Mouse (Mus musculus) MEL-GATA-1-ER (cell line): ENCODE results near the gene Gm20532.

Source experiments
- DNase-seq: peaks from one replicate; pipeline ENCODE4 v3.0.0-alpha.2; 2012; ENCODE audit warnings: low read depth; ENCODE audit errors: extremely low read depth

Gene Gm20532

GRCm38 (mm10) chr2:26615459-26616124, 29.2 kb downstream of the Gm20532 start:
- no peak for DNase-seq

GRCm38 (mm10) chr2:26617331-26617730, 30.9 kb downstream of the Gm20532 start:
- no peak for DNase-seq

GRCm38 (mm10) chr2:26617928-26618327, 31.5 kb downstream of the Gm20532 start:
- no peak for DNase-seq

- DNase-seq, result no peak
These were observed 34.8 kb downstream of the Gm20532 start for GRCm38 (mm10) chr2:26621246-26621645.

GRCm38 (mm10) chr2:26622984-26623383, 36.5 kb downstream of the Gm20532 start:
- no peak for DNase-seq

- no peak for DNase-seq
These were observed 39.0 kb downstream of the Gm20532 start for GRCm38 (mm10) chr2:26625419-26625818.

GRCm38 (mm10) chr2:26626081-26626480, 39.6 kb downstream of the Gm20532 start:
- no peak for DNase-seq

- DNase-seq, result no peak
These were observed 41.7 kb downstream of the Gm20532 start, which contains the start of gene Fam69b for GRCm38 (mm10) chr2:26627921-26628739. TSS of gene Fam69b (plus strand) at chr2:26628457.

- no peak for DNase-seq
These were observed 42.5 kb downstream of the Gm20532 start for GRCm38 (mm10) chr2:26628792-26629437.

GRCm38 (mm10) chr2:26632541-26633395, 46.3 kb downstream of the Gm20532 start:
- no peak for DNase-seq

GRCm38 (mm10) chr2:26633953-26634530, 47.6 kb downstream of the Gm20532 start:
- DNase-seq, result no peak

- no peak for DNase-seq
These were observed 48.4 kb downstream of the Gm20532 start for GRCm38 (mm10) chr2:26634629-26635488.

GRCm38 (mm10) chr2:26635489-26636324, 49.3 kb downstream of the Gm20532 start:
- no peak for DNase-seq

GRCm38 (mm10) chr2:26636325-26636635, 49.8 kb downstream of the Gm20532 start:
- no peak for DNase-seq

- no peak for DNase-seq
These were observed 51.0 kb downstream of the Gm20532 start for GRCm38 (mm10) chr2:26637316-26637932.

GRCm38 (mm10) chr2:26638039-26638438, 51.6 kb downstream of the Gm20532 start:
- peak; percentile 76 for DNase-seq

- DNase-seq, result no peak
These were observed 52.1 kb downstream of the Gm20532 start for GRCm38 (mm10) chr2:26638572-26638971.

GRCm38 (mm10) chr2:26639083-26639482, 52.6 kb downstream of the Gm20532 start:
- peak; percentile 45 for DNase-seq
